Mouse (Mus musculus) hindbrain, embryonic 10.5 days (tissue): ENCODE measurements around the gene Itgb3bp. TPM values are rescaled to one million over a fixed set of nuclear protein-coding genes. Genes with fewer than 3 reads are reported as not detected.

Experiments
- DNase-seq: peaks from one replicate; pipeline ENCODE4 v3.0.0-alpha.2; 2017; ENCODE audit warnings: low spot score
- H3K27ac ChIP-seq: fragments of 300-500 bp; sonication (generic); 2 replicates; pipeline ENCODE4 v1.5.1; 2016; ENCODE audit warnings: mild to moderate bottlenecking, moderate library complexity
- H3K27me3 ChIP-seq: fragments of 300-500 bp; sonication (generic); 2 replicates; pipeline ENCODE4 v1.6.1; 2016; ENCODE audit warnings: mild to moderate bottlenecking; ENCODE audit not compliant: poor library complexity, insufficient read depth, severe bottlenecking
- H3K36me3 ChIP-seq: fragments of 300-500 bp; sonication (generic); 2 replicates; pipeline ENCODE4 v1.6.1; 2016; ENCODE audit warnings: mild to moderate bottlenecking, moderate library complexity
- H3K4me1 ChIP-seq: fragments of 300-500 bp; sonication (generic); replicated peaks from 2 replicates; pipeline ENCODE4 v1.6.1; 2016; ENCODE audit warnings: mild to moderate bottlenecking
- H3K4me3 ChIP-seq: fragments of 300-500 bp; sonication (generic); 2 replicates; pipeline ENCODE4 v1.5.1; 2016; ENCODE audit warnings: mild to moderate bottlenecking, moderate library complexity
- H3K9me3 ChIP-seq: fragments of 300-500 bp; sonication (generic); 2 replicates; pipeline ENCODE4 v1.6.1; 2016; ENCODE audit warnings: mild to moderate bottlenecking, moderate library complexity
- WGBS: fragments of 180-500 bp; shearing (Covaris S2); methylation state at CpG from one replicate; pipeline ENCODE4 v1.1.7; 2016; 5-methylcytosine and 5-hydroxymethylcytosine counted together
- polyA plus RNA-seq: library from polyadenylated mRNA; unstranded; fragments of >200 nt; fragmentation: Nextera tagmentation; extraction: Ambion mirVana; gene quantifications from 2 replicates; pipeline ENCODE4 v1.2.1, GENCODE M21; 2016

Itgb3bp gene
- polyA plus RNA-seq, 1 experiment from 2014 or later: 51.8 TPM

GRCm38 (mm10) chr4:99953904-99954303 is 24.3 kb upstream of the Itgb3bp start:
- no peaks in the 10 kb centered on the region for H3K36me3 ChIP-seq
- H3K4me1 ChIP-seq: peaks cover 6% of the 10 kb centered on the region; the same call in 1 of the 2 replicates
- H3K27ac ChIP-seq: no peak overlapping the region
- WGBS: 92% methylated on average over 2 of the region's 2 CpGs
- no peaks in the 10 kb centered on the region for H3K9me3 ChIP-seq
- no peaks in the 10 kb centered on the region for H3K27me3 ChIP-seq
- DNase-seq: no peak
- no peak overlapping the region for H3K4me3 ChIP-seq

DNA sequence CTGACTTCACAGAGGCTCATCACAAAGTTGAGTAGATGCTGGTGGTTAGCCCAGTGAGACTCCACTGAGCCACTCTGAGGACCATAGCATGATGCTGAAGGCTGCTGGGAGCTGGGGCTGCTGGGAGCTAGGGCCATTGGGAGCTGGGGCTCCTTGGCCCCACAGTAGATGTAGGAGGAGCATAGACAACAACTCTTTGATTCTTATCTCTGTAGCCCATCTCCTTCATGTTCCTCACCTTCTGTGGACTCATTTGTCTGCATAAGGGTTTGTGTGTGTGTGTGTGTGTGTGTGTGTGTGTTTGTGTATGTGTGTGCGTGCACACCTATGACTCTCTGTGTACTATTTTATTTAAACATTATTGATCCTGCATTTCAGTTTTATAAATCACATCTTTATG is 18.3 kb upstream of the Itgb3bp start:
- Histone ChIP-seq H3K36me3 (no peaks in the 10 kb centered on the region), H3K27me3 (no peaks in the 10 kb centered on the region), H3K27ac (no peak overlapping the region), H3K4me3 (no peak overlapping the region), H3K9me3 (no peaks in the 10 kb centered on the region), H3K4me1 (peaks cover 8% of the 10 kb centered on the region; the same call in 1 of the 2 replicates)
- DNase-seq: no peak
- WGBS: 85% methylated on average over 1 of the region's 1 CpGs

DNA sequence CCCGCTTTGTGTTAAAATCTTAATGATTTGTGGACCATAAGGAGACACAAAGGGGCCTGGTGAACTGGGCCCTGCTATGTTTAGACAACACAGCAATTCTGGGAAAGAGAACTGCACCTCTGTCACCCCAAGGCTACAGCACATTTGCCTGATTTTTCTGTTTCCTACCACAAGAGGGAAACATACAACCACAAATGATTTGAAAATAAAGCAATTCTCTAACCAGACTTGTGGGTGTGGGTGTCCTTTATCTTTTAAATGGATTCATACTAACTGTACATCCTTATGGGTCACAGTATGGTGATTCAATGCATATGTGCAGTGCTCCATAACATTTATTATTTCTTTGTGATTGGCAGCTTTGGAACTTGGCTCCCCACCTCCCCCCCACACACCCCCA is 17.6 kb upstream of the Itgb3bp start:
- H3K27me3 ChIP-seq: no peaks in the 10 kb centered on the region
- DNase-seq: no peak
- no peaks in the 10 kb centered on the region for H3K9me3 ChIP-seq
- no peak overlapping the region for H3K4me3 ChIP-seq
- H3K27ac ChIP-seq: no peak overlapping the region
- WGBS: 87% methylated on average over 1 of the region's 1 CpGs
- peaks cover 8% of the 10 kb centered on the region; the same call in 1 of the 2 replicates for H3K4me1 ChIP-seq
- H3K36me3 ChIP-seq: no peaks in the 10 kb centered on the region

DNA sequence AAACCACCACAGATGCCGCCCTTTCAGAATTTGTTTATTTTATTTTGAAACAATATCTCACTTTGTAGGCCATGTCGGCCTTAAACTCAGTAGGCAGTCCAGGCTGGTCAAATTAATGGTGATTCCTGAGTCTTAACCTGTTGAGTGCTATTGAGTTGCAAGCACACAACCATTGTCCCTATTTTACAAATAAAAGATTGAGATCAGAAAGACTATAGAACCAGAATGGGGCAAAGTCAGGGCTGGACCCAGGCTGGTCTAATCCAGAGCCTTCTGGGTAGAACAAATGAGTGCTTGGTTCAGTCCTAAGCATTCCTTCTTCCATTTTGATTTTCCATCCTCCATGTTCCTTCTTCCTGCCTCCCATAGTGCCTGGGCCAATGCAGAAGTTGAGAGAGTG is 16.9 kb upstream of the Itgb3bp start:
- peaks cover 8% of the 10 kb centered on the region; the same call in 1 of the 2 replicates for H3K4me1 ChIP-seq
- H3K27ac ChIP-seq: no peak overlapping the region
- H3K36me3 ChIP-seq: no peaks in the 10 kb centered on the region
- H3K9me3 ChIP-seq: no peaks in the 10 kb centered on the region
- H3K27me3 ChIP-seq: no peaks in the 10 kb centered on the region
- no peak for DNase-seq
- WGBS: 87% methylated on average over 2 of the region's 2 CpGs
- H3K4me3 ChIP-seq: no peak overlapping the region

DNA sequence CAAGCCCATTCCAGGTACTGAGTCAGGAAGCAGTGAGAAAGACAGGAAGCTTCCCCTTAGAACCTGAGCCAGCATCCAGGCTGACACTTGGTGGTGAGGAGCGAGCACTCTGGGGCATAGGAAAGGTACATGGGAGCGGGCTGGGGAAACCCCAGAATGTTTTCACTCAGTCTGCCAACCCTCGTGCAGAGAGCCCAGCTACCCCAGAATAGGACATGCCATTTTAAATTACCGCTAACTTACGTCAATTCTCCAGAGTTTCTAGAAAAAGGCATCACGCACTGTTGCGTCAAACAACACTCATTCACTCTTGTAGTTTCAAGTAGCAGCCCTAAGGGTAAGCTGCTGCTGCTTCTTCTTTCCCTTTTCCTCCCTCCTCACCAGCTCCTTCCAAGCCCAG is 15.4 kb upstream of the Itgb3bp start:
- Histone ChIP-seq H3K27me3 (no peaks in the 10 kb centered on the region), H3K4me3 (no peak overlapping the region), H3K4me1 (peaks cover 8% of the 10 kb centered on the region; the same call in 1 of the 2 replicates), H3K27ac (no peak overlapping the region), H3K36me3 (no peaks in the 10 kb centered on the region), H3K9me3 (no peaks in the 10 kb centered on the region)
- WGBS: 92% methylated on average over 7 of the region's 7 CpGs
- no peak for DNase-seq

- Histone ChIP-seq H3K36me3 (no peaks in the 10 kb centered on the region), H3K9me3 (no peaks in the 10 kb centered on the region), H3K4me3 (no peak overlapping the region), H3K27me3 (no peaks in the 10 kb centered on the region), H3K27ac (no peak overlapping the region), H3K4me1 (peaks cover 8% of the 10 kb centered on the region; the same call in 1 of the 2 replicates)
- no peak for DNase-seq
- 76% methylated on average over 2 of the region's 2 CpGs for WGBS
Observed at GRCm38 (mm10) chr4:99944606-99945005, 15.0 kb upstream of the Itgb3bp start.

DNA sequence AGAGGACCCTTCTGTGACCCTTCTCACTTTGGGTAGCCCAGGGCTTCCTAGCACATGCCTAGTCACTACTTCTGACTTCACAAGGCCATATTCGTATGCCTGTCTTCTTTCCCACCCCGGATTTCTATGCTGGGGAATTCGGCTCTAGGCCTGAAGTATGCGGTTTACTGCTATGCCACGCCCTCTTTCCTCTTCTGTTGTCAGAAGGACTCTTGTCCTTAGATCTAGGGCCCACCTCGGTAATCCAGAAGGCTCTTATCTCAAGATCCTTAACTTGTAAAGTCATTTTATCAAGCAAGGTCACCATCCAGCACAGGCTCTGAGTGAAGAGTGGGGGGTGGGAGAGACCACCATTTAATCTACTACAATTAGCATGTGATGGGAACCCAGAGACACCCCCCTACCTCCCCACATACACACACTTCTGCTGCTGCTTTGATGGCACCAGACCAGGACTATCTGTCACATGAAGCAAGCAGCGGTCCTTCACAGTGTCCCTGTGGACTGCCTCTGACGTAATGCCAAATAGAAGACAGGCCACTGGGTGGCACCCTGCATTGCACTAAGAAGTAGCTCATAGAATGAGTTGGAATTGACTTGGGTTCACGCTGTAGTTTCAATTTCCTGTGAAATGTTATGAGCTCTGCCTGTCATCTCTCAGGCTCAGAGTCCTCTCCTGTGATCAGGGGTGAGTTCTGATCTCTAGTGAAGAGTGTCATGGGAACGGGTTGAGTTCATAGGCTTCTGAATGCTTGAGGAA is 12.2 kb upstream of the Itgb3bp start:
- DNase-seq: no peak
- Histone ChIP-seq H3K36me3 (no peaks in the 10 kb centered on the region), H3K9me3 (no peaks in the 10 kb centered on the region), H3K27ac (no peak overlapping the region), H3K27me3 (no peaks in the 10 kb centered on the region), H3K4me1 (peaks cover 8% of the 10 kb centered on the region; the same call in 1 of the 2 replicates), H3K4me3 (no peak overlapping the region)
- 81% methylated on average over 10 of the region's 10 CpGs for WGBS

- Histone ChIP-seq H3K27me3 (no peaks in the 10 kb centered on the region), H3K4me1 (peaks cover 8% of the 10 kb centered on the region; the same call in 1 of the 2 replicates), H3K36me3 (0 out of 2 replicates have a peak, but pooled peaks cover 2% of the 10 kb centered on the region), H3K27ac (no peak overlapping the region), H3K4me3 (no peak overlapping the region), H3K9me3 (no peaks in the 10 kb centered on the region)
- no peak for DNase-seq
- 85% methylated on average over 16 of the region's 16 CpGs for WGBS
Observed at GRCm38 (mm10) chr4:99939711-99940505, 10.3 kb upstream of the Itgb3bp start.

DNA sequence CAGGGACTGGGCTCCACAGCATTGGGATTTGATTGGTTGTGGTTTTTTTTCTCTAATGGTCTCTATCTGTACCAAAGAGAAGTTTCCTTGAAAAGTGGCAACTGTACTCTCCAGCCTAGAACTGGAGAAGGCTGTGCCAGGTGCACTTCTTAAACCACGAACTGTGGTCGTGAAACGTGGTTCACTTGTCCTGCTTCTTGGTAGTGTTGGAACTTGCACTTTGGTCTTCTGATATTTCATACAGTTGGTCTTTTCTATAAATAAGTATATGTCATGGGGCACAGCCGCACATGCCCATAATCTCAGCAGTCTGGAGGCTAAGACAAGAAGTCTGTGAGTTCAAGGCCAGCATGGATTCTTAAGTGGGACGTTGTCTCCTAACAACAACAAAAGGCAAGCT is 6.7 kb upstream of the Itgb3bp start:
- H3K36me3 ChIP-seq: 0 out of 2 replicates have a peak, but pooled peaks cover 2% of the 10 kb centered on the region
- 91% methylated on average over 5 of the region's 5 CpGs for WGBS
- no peaks in the 10 kb centered on the region for H3K9me3 ChIP-seq
- peaks cover 6% of the 10 kb centered on the region for H3K4me1 ChIP-seq
- no peak overlapping the region for H3K27ac ChIP-seq
- H3K27me3 ChIP-seq: 0 out of 2 replicates have a peak, but pooled peaks cover 2% of the 10 kb centered on the region
- H3K4me3 ChIP-seq: no peak overlapping the region
- no peak for DNase-seq

- no peak for DNase-seq
- 91% methylated on average over 7 of the region's 7 CpGs for WGBS
- Histone ChIP-seq H3K36me3 (0 out of 2 replicates have a peak, but pooled peaks cover 2% of the 10 kb centered on the region), H3K27me3 (peaks cover 4% of the 10 kb centered on the region; the same call in 1 of the 2 replicates), H3K4me3 (no peak overlapping the region), H3K9me3 (no peaks in the 10 kb centered on the region), H3K27ac (no peak overlapping the region), H3K4me1 (peaks cover 20% of the 10 kb centered on the region)
Observed at GRCm38 (mm10) chr4:99934859-99935258, 5.2 kb upstream of the Itgb3bp start.

DNA sequence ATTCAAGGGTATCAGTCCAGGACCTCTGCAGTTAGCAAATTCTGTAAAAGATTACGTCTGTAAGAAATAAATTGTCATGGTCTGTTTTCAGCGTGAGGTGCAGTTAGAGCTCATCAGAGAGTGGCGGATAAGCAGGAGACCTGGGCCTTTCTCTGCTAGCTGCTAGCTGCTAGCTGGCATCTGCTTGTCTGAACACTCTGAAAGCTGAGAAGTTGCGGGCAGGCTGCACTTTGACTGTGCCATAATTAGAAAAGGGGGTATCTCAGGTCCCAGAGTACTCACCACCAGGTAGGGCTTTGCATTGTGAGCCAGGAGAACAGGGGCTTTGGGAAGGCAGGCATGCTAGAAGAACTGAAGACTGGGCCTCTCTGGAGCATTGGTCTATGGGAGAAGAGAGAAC is 2.2 kb upstream of the Itgb3bp start:
- no peak for DNase-seq
- WGBS: 91% methylated on average over 4 of the region's 4 CpGs
- H3K4me3 ChIP-seq: no peak overlapping the region

DNA sequence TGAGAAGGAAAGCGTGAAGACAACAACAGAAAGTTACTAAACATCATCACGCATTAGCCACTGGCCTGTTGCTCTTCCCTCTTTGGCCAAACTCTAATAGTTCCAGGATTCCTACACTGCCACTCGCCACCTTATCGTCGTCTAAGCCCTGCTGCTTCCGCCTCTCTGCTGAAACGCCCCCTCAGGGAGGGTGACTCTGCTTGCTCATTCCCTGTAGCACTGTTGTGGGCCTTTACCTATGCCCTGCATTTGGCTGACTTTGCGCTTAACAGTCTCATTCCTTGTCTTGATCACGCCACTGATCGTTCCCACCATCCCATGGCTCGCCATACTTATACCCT is 1.6 kb upstream of the Itgb3bp start:
- peaks cover 4% of the 10 kb centered on the region; the same call in 1 of the 2 replicates for H3K27me3 ChIP-seq
- H3K4me3 ChIP-seq: 0 out of 2 replicates have a peak overlapping the region, but pooled peaks have one; percentile 16
- no peaks in the 10 kb centered on the region for H3K9me3 ChIP-seq
- H3K27ac ChIP-seq: no peak overlapping the region
- 69% methylated on average over 11 of the region's 11 CpGs for WGBS
- H3K4me1 ChIP-seq: peaks cover 29% of the 10 kb centered on the region
- no peak for DNase-seq
- 0 out of 2 replicates have a peak, but pooled peaks cover 2% of the 10 kb centered on the region for H3K36me3 ChIP-seq

More for the DNA sequence above, 2.2 kb upstream of the Itgb3bp start:
- peaks cover 4% of the 10 kb centered on the region; the same call in 1 of the 2 replicates for H3K27me3 ChIP-seq
- H3K4me1 ChIP-seq: peaks cover 29% of the 10 kb centered on the region
- H3K36me3 ChIP-seq: 0 out of 2 replicates have a peak, but pooled peaks cover 2% of the 10 kb centered on the region
- H3K9me3 ChIP-seq: no peaks in the 10 kb centered on the region
- H3K27ac ChIP-seq: 0 out of 2 replicates have a peak overlapping the region, but pooled peaks have one; percentile 5
